Mouse (Mus musculus) ES-E14 (cell line): Measurements from ENCODE around the gene Ell. TPM values are rescaled to one million over a fixed set of nuclear protein-coding genes. Genes with fewer than 3 reads are reported as not detected.

ENCODE experiments used
- DNase-seq: peaks from one replicate; pipeline ENCODE4 v3.0.0-alpha.2; 2013; ENCODE audit warnings: low read depth, low spot score
- H3K27ac ChIP-seq: 2 replicates; pipeline ENCODE4 v1.5.1; 2012; ENCODE audit warnings: low read depth, mild to moderate bottlenecking, low read length, moderate library complexity, mixed read lengths; ENCODE audit not compliant: poor library complexity, insufficient read depth, severe bottlenecking
- H3K36me3 ChIP-seq: 2 replicates; pipeline ENCODE4 v1.6.1; 2012; ENCODE audit warnings: mild to moderate bottlenecking, low read length, moderate library complexity, mixed read lengths; ENCODE audit not compliant: control insufficient read depth, poor library complexity, insufficient read depth, severe bottlenecking
- H3K4me1 ChIP-seq, 2 experiments: fragments of 150-350 bp in 1 of 2; sonication (generic) in 1 of 2; 2 replicates each; pipeline ENCODE4 v1.6.1; 2012; ENCODE audit warnings: low read length in 2 of 2, mild to moderate bottlenecking in 1 of 2, mixed read lengths in 1 of 2; ENCODE audit not compliant: control insufficient read depth in 2 of 2, insufficient read depth in 2 of 2, poor library complexity in 1 of 2
- H3K4me3 ChIP-seq, 2 experiments: fragments of 150-350 bp in 1 of 2; sonication (generic) in 1 of 2; 2 replicates each; pipeline ENCODE4 v1.5.1; 2012; ENCODE audit warnings: low read length in 2 of 2, low read depth in 1 of 2, mild to moderate bottlenecking in 1 of 2, mixed read lengths in 1 of 2; ENCODE audit not compliant: insufficient read depth in 1 of 2, poor library complexity in 1 of 2, severe bottlenecking in 1 of 2
- H3K9ac ChIP-seq: 2 replicates; pipeline ENCODE4 v1.6.1; 2012; ENCODE audit warnings: low read depth, mild to moderate bottlenecking, low read length, mixed read lengths; ENCODE audit not compliant: poor library complexity, insufficient read depth, severe bottlenecking
- H3K9me3 ChIP-seq: fragments of 150-350 bp; sonication (generic); 2 replicates; pipeline ENCODE4 v1.6.1; 2012; ENCODE audit warnings: low read depth, mild to moderate bottlenecking, low read length; ENCODE audit not compliant: control insufficient read depth, insufficient read depth
- CHD2 ChIP-seq: IDR thresholded peaks from 2 replicates; pipeline ENCODE4 v1.6.1; 2014; ENCODE audit warnings: mild to moderate bottlenecking, low read depth, low read length, inconsistent platforms
- HCFC1 ChIP-seq: IDR thresholded peaks from 2 replicates; pipeline ENCODE4 v1.6.1; 2012; ENCODE audit warnings: low read length, inconsistent platforms, borderline replicate concordance; ENCODE audit not compliant: insufficient read depth
- MAFK ChIP-seq: IDR thresholded peaks from 2 replicates; pipeline ENCODE4 v1.6.1; 2014; ENCODE audit warnings: mild to moderate bottlenecking, low read depth, low read length, inconsistent platforms; ENCODE audit not compliant: insufficient read depth
- ZC3H11A ChIP-seq: IDR thresholded peaks from 2 replicates; pipeline ENCODE4 v1.6.1; 2012; ENCODE audit warnings: low read depth, mild to moderate bottlenecking, inconsistent platforms, low read length, borderline replicate concordance
- ZNF384 ChIP-seq: IDR thresholded peaks from 2 replicates; pipeline ENCODE4 v1.6.1; 2012; ENCODE audit warnings: low read depth, low read length, inconsistent platforms
- in situ Hi-C, 2 experiments: fragments of 600-800 bp; cut with MboI; formaldehyde crosslinking; loops; one replicate each; pipeline ENCODE4 v1.15.1; 2025; ENCODE audit warnings: low sequenced_read_pairs in 2 of 2, inconsistent platforms in 1 of 2; ENCODE audit not compliant: unreplicated experiment in 2 of 2
- total RNA-seq: library from RNA; depleted of rRNA; stranded (reverse); fragments of 300-350 nt; gene quantifications from 2 replicates; pipeline ENCODE4 v1.2.3, GENCODE M21; 2012

The Ell gene
- total RNA-seq, 1 experiment = 15.8 TPM

- H3K27ac ChIP-seq = no peak overlapping the region
- no peak for DNase-seq
- H3K4me3 ChIP-seq = no peak overlapping the region
- no peaks in the 10 kb centered on the region for H3K9me3 ChIP-seq
- H3K9ac ChIP-seq = no peak overlapping the region
- H3K36me3 ChIP-seq = peaks cover 19% of the 10 kb centered on the region
- in situ Hi-C loops = no loop called here
- peaks cover 2 to 4% of the 10 kb centered on the region in 2 experiments; a peak in 1 of 4 replicates for H3K4me1 ChIP-seq
- TF ChIP-seq HCFC1 (no peak), ZC3H11A (no peak), MAFK (no peak), ZNF384 (no peak), CHD2 (no peak)
These were observed 35.7 kb downstream of the Ell start for GRCm38 (mm10) chr8:70574915-70575314.

GRCm38 (mm10) chr8:70577207-70577606, 38.0 kb downstream of the Ell start:
- H3K4me3 ChIP-seq = no peak overlapping the region
- no peak for DNase-seq
- no peak overlapping the region for H3K27ac ChIP-seq
- peaks cover 26% of the 10 kb centered on the region for H3K36me3 ChIP-seq
- no peak overlapping the region for H3K9ac ChIP-seq
- H3K4me1 ChIP-seq = 0 out of 4 replicates have a peak, but pooled peaks cover 0 to 2% of the 10 kb centered on the region in 2 experiments
- no peak for TF ChIP-seq HCFC1
- no peak for TF ChIP-seq CHD2
- TF ChIP-seq ZC3H11A = no peak
- no peak for TF ChIP-seq MAFK
- no peak for TF ChIP-seq ZNF384
- in situ Hi-C loops = no loop called here
- no peaks in the 10 kb centered on the region for H3K9me3 ChIP-seq

- no peak for DNase-seq
- in situ Hi-C loops = no loop called here
- no peaks in the 10 kb centered on the region for H3K9me3 ChIP-seq
- TF ChIP-seq ZC3H11A (no peak), MAFK (no peak), ZNF384 (no peak), HCFC1 (no peak), CHD2 (no peak)
- H3K27ac ChIP-seq = no peak overlapping the region
- H3K4me3 ChIP-seq = no peak overlapping the region
- 0 out of 4 replicates have a peak, but pooled peaks cover 0 to 4% of the 10 kb centered on the region in 2 experiments for H3K4me1 ChIP-seq
- no peak overlapping the region for H3K9ac ChIP-seq
- peaks cover 40% of the 10 kb centered on the region for H3K36me3 ChIP-seq
These were observed 44.5 kb downstream of the Ell start for GRCm38 (mm10) chr8:70583476-70584387.

GRCm38 (mm10) chr8:70584606-70585257, 45.5 kb downstream of the Ell start:
- no peak overlapping the region; the same call in 1 of the 2 replicates for H3K9ac ChIP-seq
- H3K9me3 ChIP-seq = no peaks in the 10 kb centered on the region
- peaks cover 0 to 8% of the 10 kb centered on the region in 2 experiments; a peak in 1 of 4 replicates for H3K4me1 ChIP-seq
- peaks cover 40% of the 10 kb centered on the region for H3K36me3 ChIP-seq
- DNase-seq = no peak
- no peak overlapping the region for H3K4me3 ChIP-seq
- H3K27ac ChIP-seq = 0 out of 2 replicates have a peak overlapping the region, but pooled peaks have one; percentile 1
- in situ Hi-C loops = no loop called here
- TF ChIP-seq HCFC1 (no peak), ZC3H11A (no peak), MAFK (no peak), ZNF384 (no peak), CHD2 (no peak)
